8 mouse cellular contexts compared by ENCODE assay signal in genomic region chr2:61712526-61712925, GRCm38 (mm10). TPM values are rescaled to one million over a fixed set of nuclear protein-coding genes. Genes with fewer than 3 reads are reported as not detected.
A peak's percentile ranks its signal among the peaks of the same experiment; 100 is the strongest.
DNase-seq lines count a peak whose midpoint lies in the region; ATAC-seq and TF ChIP-seq lines count a peak whose summit lies in the region.

No protein-coding gene starts in this region.

- DNase-seq in heart, adult 11 months = no peak
- peak; percentile 21 for DNase-seq in G1E (ENCODE audit: low spot score)
- DNase-seq in forebrain, embryonic 14.5 days (ENCODE audit: low spot score) = no peak
- DNase-seq in frontal cortex, postnatal 36 days (ENCODE audit: low spot score in 2 of 2) = no peak
- no peak for DNase-seq in cerebellum, adult 11-12 months
- no peak for DNase-seq in adrenal gland, postnatal 36 days

- peak overlapping the region; percentile 80 for H3K4me2 ChIP-seq in heart, embryonic 13.5 days
- peak overlapping the region; percentile 89 for H3K4me2 ChIP-seq in forebrain, embryonic 14.5 days (ENCODE audit: low read length)
- peak overlapping the region; percentile 84 for H3K4me2 ChIP-seq in liver, embryonic 15.5 days

- TF ChIP-seq CTCF in G1E (IDR thresholded peaks at IDR 0.05; ENCODE audit: low read depth, low read length) = no peak

- H3K36me3 ChIP-seq in heart, embryonic 13.5 days = 0 out of 2 replicates have a peak, but pooled peaks cover 2% of the 10 kb centered on the region
- peaks cover 25% of the 10 kb centered on the region for H3K36me3 ChIP-seq in G1E (replicated peaks)
- H3K36me3 ChIP-seq in forebrain, embryonic 14.5 days (ENCODE audit: control insufficient read depth, insufficient read depth, low read length) = no peaks in the 10 kb centered on the region
- 0 out of 2 replicates have a peak, but pooled peaks cover 8% of the 10 kb centered on the region for H3K36me3 ChIP-seq in liver, embryonic 15.5 days (replicated peaks)

- no peaks in the 10 kb centered on the region for H3K27me3 ChIP-seq in heart, embryonic 13.5 days (replicated peaks)
- H3K27me3 ChIP-seq in G1E (ENCODE audit: insufficient read depth, low read length) = no peaks in the 10 kb centered on the region
- no peaks in the 10 kb centered on the region for H3K27me3 ChIP-seq in forebrain, embryonic 14.5 days (replicated peaks; ENCODE audit: control insufficient read depth, insufficient read depth, low read length)
- no peaks in the 10 kb centered on the region for H3K27me3 ChIP-seq in liver, embryonic 15.5 days

- H3K9me3 ChIP-seq in heart, embryonic 13.5 days = peaks cover 6% of the 10 kb centered on the region; the same call in 1 of the 2 replicates
- H3K9me3 ChIP-seq in G1E (replicated peaks) = peaks cover 10% of the 10 kb centered on the region; the same call in 1 of the 2 replicates
- H3K9me3 ChIP-seq in forebrain, embryonic 14.5 days (replicated peaks; ENCODE audit: control insufficient read depth, low read length) = no peaks in the 10 kb centered on the region
- 0 out of 2 replicates have a peak, but pooled peaks cover 2% of the 10 kb centered on the region for H3K9me3 ChIP-seq in liver, embryonic 15.5 days (replicated peaks)

- ATAC-seq in heart, embryonic 13.5 days (ENCODE audit: extremely low read depth, insufficient number of reproducible peaks, low FRiP score, low TSS enrichment) = no peak
- ATAC-seq in G1E (ENCODE audit: extremely low read depth, insufficient number of reproducible peaks, low FRiP score, poor library complexity, severe bottlenecking) = peak; percentile 48
- ATAC-seq in forebrain, embryonic 14.5 days = no peak
- peak; percentile 25; the same call in 1 of the 2 replicates for ATAC-seq in liver, embryonic 15.5 days (ENCODE audit: insufficient read depth)

- peaks cover 14% of the 10 kb centered on the region for H3K4me1 ChIP-seq in heart, embryonic 13.5 days
- peaks cover 15% of the 10 kb centered on the region for H3K4me1 ChIP-seq in G1E (ENCODE audit: insufficient read depth, low read depth, low read length)
- peaks cover 8% of the 10 kb centered on the region for H3K4me1 ChIP-seq in forebrain, embryonic 14.5 days (ENCODE audit: control insufficient read depth, insufficient read depth, low read length)
- H3K4me1 ChIP-seq in liver, embryonic 15.5 days (replicated peaks) = peaks cover 29% of the 10 kb centered on the region

- H3K9ac ChIP-seq in heart, embryonic 13.5 days = peak overlapping the region; percentile 94
- H3K9ac ChIP-seq in forebrain, embryonic 14.5 days (ENCODE audit: low read length) = peak overlapping the region; percentile 89; the same call in 1 of the 2 replicates
- peak overlapping the region; percentile 94 for H3K9ac ChIP-seq in liver, embryonic 15.5 days

- no peak overlapping the region for H3K27ac ChIP-seq in heart, embryonic 13.5 days (replicated peaks)
- H3K27ac ChIP-seq in forebrain, embryonic 14.5 days (ENCODE audit: low read depth, low read length) = no peak overlapping the region
- H3K27ac ChIP-seq in liver, embryonic 15.5 days (replicated peaks) = peak overlapping the region; percentile 96

- 41% methylated on average over 3 of the region's 3 CpGs for WGBS in heart, embryonic 13.5 days
- WGBS in forebrain, embryonic 14.5 days = 65% methylated on average over 3 of the region's 3 CpGs
- 13% methylated on average over 3 of the region's 3 CpGs for WGBS in liver, embryonic 15.5 days (ENCODE audit: insufficient replicate concordance)

- peak overlapping the region; percentile 98 for H3K4me3 ChIP-seq in heart, embryonic 13.5 days
- peak overlapping the region; percentile 96 for H3K4me3 ChIP-seq in G1E (ENCODE audit: low read depth, low read length)
- H3K4me3 ChIP-seq in forebrain, embryonic 14.5 days (ENCODE audit: low read depth, low read length) = peak overlapping the region; percentile 80
- peak overlapping the region; percentile 98 for H3K4me3 ChIP-seq in liver, embryonic 15.5 days (replicated peaks)

RNA-seq across cellular contexts. Expression of gene Psmd14, which starts 1.0 kb away (rescaled TPM):
- 119 and 137 TPM in 2 replicates for polyA plus RNA-seq in heart, embryonic 13.5 days (2015; fragmentation: Nextera tagmentation; extraction: Ambion mirVana)
- total RNA-seq in G1E (2014; fragmentation: Nextera tagmentation) (154 and 164 TPM in 2 replicates), G1E (2017) (152 and 162 TPM in 2 replicates)
- polyA plus RNA-seq in G1E (2012) = 5.1 and 16.5 TPM in 2 replicates
- 279 and 296 TPM in 2 replicates for polyA plus RNA-seq in forebrain, embryonic 14.5 days (2014; fragmentation: Nextera tagmentation; extraction: Ambion mirVana)
- polyA plus RNA-seq in liver, embryonic 15.5 days (2015; fragmentation: Nextera tagmentation; extraction: Ambion mirVana) = 96.6 and 108 TPM in 2 replicates
- total RNA-seq in adrenal gland, postnatal 36 days (2021) = 100 to 1,000 TPM in 1 of 2 experiments, 10 to 100 TPM in 1; 97.0 to 112 TPM

Comparison
In these comparisons a context has a peak if more than half of its experiments do, and no peak if none do; other contexts are left out.
1. ATAC-seq: peak in G1E (single experiment) and liver, embryonic 15.5 days (single experiment); none in heart, embryonic 13.5 days (single experiment) and forebrain, embryonic 14.5 days (single experiment).
2. Peak in every context shown above with its lines, with median percentiles within 50 percentile points of each other: H3K4me2 ChIP-seq, H3K4me3 ChIP-seq and H3K9ac ChIP-seq.